Mouse (Mus musculus) thymus, adult 18-20 months (tissue): ENCODE measurements around the gene Rgs14.
A peak's percentile ranks its signal among the peaks of the same experiment; 100 is the strongest.

Experiments used
- DNase-seq, 2 experiments: peaks; one replicate each; pipeline ENCODE4 v3.0.0; 2022; ENCODE audit warnings: mixed read lengths in 2 of 2

Rgs14 gene

GRCm38 (mm10) chr13:55404853-55405782, 35.6 kb downstream of the Rgs14 start:
- peak; percentile 69 to 79 for DNase-seq

DNA sequence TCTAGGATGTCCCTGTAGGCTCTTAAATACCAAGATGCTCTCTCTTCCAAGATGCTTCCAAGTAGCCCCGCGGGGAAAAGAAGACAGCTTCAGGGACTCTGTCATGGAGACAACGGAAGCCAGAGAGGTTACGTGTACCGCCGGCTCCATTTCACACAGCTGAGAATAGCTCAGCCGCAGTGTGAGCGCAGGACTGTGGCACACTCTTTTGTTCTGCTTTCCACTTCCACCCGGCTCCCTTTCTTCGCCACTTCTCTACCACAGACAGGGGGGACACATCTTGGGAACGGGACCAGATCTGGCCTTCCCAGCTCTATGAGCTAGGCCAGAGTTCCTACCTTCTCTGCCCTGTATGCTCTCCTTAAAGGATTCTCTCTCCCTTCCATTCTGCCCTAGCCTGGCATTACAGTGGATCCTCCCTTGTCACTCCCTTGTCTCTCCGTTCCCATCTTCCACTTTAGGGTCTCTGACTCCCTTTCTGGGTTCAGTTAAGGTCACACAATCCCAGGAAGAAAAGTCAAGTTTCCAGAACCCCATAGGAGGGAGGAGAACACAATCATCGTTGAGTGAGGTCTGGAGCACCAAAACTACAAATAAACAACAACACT, 36.4 kb downstream of the Rgs14 start:
- peak; percentile 54 to 63 for DNase-seq

DNA sequence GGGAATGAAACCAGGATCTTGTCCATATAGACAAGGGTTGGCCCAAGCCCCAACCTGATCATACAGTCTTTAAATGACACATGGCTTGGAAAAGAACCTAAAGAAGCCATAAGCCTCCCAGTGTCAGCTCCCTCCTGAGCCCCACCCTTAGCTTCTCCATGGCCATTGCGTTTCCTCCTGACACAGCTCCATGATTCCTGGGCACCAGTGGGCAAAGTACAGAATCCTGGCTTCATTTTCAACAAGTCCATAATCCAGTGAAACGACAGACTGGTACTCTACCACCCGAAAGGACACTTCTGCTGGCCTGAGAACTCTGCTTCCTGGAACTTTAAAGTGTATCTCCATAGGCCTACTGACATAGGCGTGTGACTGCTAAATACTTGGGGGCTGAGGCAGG, 37.8 kb downstream of the Rgs14 start:
- DNase-seq, result no peak

DNA sequence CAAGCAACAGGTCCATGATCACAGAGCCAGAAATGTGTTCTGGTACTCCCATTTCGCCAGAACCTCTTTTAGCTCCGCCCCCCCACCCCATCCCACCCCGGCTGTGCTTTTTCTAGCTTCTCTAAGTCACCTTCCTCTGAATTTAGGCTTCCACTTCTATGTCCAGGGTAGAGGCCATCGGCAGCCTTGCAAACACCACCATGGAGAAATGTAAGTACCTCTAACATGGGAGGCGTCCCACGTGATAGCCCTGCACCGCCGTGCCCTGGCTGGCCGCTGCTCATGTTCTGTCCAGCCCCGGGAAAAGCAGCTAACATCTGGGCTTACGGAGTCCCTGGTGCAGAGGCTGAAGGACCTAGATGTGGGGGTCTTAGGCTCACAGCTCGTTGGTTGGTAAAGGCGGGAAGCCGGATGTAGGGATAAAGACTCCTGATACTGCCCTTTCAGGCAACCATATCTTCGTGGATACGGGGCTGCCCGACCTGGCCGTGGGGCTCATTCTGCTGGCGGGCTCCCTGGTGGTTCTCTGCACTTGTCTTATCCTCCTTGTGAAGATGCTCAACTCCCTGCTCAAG, 39.1 kb downstream of the Rgs14 start:
- DNase-seq, result no peak

DNA sequence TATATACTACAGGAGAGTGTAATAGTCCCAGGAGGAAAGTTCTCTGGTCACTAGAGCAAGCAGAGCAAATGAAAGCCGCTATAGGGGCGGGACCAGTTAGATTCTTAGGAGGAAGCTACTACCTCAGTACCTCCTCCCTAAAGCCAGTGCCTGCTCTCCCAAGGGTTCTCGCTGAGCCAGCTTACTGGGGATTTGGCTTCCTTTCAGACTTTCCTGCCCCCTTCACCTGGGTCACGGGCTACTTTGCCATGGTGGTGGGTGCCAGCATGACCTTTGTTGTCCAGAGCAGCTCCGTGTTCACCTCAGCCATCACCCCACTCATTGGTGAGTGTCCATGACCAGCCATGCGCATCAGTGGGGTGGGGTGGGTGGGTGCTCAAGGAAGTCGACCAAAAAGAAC, 42.3 kb downstream of the Rgs14 start:
- no peak for DNase-seq

DNA sequence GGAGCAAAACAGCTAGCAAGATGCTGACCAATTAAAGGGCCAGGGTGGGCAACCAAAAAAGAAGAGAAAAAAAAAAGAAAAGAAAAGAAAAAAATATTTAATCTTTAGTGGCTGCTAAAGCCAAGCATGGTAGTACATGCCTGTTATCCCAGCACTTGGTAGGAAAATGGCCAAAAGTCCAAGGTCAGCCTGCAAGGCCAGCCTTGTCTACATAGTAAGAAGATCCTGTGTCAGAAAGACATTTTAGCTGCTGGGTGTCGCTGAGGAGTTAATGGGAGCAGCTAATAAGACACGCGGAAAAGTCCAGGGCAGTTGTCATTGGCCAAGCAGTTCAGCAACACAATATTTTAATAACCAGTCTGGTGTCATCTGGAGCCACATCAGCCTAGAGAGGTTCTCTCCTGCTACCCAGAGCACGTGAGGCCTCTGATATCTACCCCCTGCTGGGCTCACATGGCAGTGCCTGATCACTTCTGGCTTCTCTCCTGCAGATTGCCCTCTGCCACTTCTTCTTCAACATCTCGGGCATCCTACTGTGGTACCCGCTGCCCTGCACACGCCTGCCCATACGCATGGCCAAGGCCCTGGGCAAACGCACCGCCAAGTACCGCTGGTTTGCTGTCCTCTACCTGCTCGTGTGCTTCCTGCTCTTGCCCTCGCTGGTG, 43.2 kb downstream of the Rgs14 start:
- DNase-seq, result no peak

GRCm38 (mm10) chr13:55413333-55413732, 43.8 kb downstream of the Rgs14 start:
- no peak for DNase-seq

- DNase-seq, result no peak
Measured at GRCm38 (mm10) chr13:55414743-55415380, 45.3 kb downstream of the Rgs14 start, which contains the start of gene Pfn3. Pfn3 (minus strand) TSS chr13:55415232.

- peak; percentile 76 to 82 for DNase-seq
Measured at GRCm38 (mm10) chr13:55418004-55418403, 48.5 kb downstream of the Rgs14 start.

DNA sequence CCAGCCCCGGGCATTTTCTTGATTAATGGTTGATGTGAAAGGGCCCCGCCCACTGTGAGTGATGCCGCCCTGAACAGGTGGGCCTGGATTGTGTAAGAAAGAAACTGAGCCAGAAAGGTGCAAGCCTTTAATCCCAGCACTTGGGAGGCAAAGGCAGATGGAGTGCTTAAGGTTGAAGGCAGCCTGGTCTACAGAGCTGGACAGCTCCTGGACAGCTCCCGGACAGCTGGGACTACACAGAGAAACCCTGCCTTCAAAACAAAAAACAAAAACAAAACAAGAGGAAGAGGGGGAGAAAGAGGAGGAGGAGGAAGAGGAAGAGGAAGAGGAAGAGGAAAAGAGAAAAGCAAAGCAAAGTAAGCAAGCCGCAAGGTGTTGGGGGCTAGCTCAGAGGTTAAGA, 49.6 kb downstream of the Rgs14 start:
- no peak for DNase-seq

DNA sequence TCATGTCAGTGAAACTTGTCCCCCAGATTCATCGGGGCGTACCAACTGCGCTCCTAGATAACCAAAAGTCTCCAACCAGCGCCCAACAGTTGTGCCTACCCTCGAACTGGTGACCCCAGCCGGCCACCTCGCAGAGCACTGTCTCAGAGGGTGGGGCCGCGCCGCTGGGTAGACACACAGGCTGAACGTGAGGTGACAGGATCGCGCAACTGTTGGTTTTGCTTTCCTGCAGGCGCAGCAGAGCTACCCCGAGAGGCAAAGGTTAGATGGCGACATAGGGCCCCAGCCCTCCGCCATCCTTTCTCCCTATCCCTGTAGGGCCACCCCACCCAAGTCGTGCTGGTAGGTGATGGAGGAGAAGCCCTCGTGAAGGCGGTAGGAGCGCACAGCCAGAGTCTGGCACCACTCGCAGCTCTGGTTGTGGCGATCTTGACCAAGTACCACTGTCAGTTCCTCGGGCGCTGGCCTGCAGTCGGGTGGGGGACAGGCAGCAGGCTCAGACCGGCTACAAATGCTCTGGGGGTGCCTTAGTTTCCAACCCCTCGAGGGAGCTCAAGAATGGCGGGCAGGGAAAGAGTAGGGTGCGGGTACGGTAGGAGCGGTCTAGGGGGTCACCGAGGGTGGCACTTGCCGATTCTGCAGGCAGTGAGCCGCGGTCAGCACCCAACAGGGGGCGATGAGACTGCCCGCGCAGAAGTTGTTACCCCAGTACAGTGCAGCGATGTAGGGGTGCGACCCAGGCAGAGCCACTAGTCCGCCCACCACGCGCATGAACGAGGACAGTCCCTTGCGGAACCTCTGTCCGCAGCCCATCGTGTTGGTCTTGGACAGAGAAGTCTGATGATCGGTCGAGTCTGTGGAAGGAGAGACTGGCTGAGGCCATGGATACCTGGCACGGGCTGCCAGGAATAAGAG, 50.7 kb downstream of the Rgs14 start:
- peak in 1 of 2 experiments; percentile 31 for DNase-seq

DNA sequence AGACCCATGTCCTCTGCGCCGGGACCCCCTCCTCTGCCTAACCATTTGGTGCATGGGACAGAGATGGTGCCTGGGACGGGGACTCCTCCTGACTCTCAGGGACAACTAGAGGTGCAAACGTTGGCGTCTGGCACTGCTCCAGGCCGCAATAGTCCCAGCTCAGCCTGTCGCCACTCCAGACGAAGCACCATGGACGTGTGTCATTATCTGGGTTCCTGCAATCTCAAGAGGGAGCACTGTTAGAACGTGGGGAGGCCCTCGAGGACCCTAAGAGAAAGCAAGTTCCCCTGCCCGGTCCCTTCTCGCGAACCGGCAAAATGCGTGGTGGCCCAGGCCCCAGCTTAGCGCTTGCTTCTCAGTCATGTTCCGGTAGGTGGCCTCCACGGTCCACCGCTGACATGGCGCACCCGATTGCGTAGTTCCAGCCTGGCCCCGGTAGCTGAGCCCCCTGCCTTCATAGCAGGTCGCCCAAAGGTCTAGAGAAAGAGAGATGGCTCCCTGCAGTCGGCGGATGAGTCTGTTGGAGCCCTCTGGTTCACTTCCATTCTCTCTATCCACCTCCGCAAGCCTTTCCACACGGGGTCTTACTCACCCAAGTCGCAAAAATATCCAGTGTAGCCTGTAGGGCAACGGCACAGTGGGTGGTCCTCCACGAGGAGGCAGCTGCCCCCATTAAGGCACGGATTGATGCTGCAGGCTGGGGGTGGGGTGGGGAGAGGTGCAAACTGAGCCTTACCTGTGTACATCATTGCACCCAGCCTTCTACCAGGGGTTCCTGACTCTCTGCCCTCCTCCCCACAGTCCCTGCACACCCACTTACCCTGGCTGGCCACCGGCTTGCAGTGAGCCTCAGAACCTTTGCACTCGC, 51.6 kb downstream of the Rgs14 start:
- DNase-seq, result peak; percentile 71 to 75

- DNase-seq, result no peak
Measured at GRCm38 (mm10) chr13:55426613-55427012, 57.1 kb downstream of the Rgs14 start, which contains the start of gene F12. F12 (minus strand) TSS chr13:55426793.

GRCm38 (mm10) chr13:55429226-55429888, 59.8 kb downstream of the Rgs14 start:
- peak in 1 of 2 experiments; percentile 38 for DNase-seq

GRCm38 (mm10) chr13:55430566-55430965, 61.0 kb downstream of the Rgs14 start:
- DNase-seq, result no peak

DNA sequence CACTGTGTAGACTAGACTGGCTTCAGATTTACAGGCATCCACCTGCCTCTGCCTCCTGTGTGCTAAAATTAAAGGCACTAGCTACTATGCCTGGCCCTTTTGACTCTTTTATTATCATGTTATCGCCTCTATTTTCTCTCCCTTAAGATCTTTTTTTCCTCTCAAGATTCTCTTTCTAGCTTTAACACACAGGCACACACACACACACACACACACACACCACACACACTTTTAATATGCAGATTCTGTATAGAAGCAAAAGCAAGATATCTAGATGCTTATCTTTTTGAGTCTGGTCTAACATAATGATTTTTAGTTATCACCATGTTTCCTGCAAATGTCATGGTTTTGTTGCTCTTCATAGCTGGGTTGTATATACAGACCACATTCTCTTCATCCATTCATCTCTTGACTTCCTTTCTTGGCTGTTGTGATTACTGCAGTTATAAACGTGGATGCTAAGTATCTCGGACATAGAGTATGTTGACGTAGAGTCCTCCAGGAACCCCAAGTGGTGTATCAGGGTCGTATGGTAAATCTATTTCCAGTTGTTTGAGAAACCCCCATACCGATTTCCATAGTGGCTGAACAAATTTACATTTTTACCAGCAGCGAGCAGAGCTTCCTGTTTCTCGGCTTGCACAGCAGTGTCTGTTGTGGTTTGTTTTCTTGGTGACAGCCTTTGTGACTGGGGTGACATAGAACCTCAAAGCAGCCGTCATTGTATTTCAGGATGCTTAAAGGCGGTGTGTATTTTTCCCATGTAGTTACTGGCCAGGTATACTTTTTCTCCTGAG, 62.6 kb downstream of the Rgs14 start:
- DNase-seq, result peak in 1 of 2 experiments; percentile 78
